Mouse (Mus musculus): ENCODE results near the gene Gna14. TPM values are rescaled to one million over a fixed set of nuclear protein-coding genes. Genes with fewer than 3 reads are reported as not detected.

Gna14 gene
- polyA plus RNA-seq, 1 experiment = 0.64 TPM

DNA sequence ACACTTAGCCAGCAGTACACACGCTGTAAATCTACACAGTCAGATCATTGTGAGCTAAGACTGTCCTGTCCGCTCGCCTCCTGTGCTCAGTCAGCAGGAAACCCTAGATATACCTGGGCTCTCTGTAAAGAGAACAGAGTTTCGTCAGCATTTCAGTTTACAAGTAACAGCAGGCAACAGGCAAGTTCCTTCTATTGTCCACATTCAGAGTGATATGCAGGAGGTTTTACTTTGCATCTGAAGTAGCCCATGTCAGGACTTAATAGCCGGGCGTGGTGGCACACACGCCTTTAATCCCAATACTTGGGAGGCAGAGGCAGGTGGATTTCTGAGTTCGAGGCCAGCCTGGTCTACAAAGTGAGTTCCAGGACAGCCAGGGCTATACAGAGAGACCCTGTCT is 166.5 kb downstream of the Gna14 start:
- DNase-seq = no peak
- 79% methylated on average over 8 of the region's 8 CpGs for WGBS
- H3K27ac ChIP-seq (ENCODE audit: insufficient read depth, low read length) = no peak overlapping the region

GRCm38 (mm10) chr19:16607634-16608033 is 172.1 kb downstream of the Gna14 start:
- WGBS = 92% methylated on average over 6 of the region's 6 CpGs
- H3K4me3 ChIP-seq (replicated peaks; ENCODE audit: insufficient read depth, low read depth, low read length) = no peak overlapping the region
- TF ChIP-seq POLR2A (IDR thresholded peaks at IDR 0.05; ENCODE audit: borderline replicate concordance, insufficient read depth, low read length) = no peak
- TF ChIP-seq CTCF (IDR thresholded peaks at IDR 0.05; ENCODE audit: borderline replicate concordance, insufficient read depth, low read depth, low read length) = no peak

More for the DNA sequence above, 166.5 kb downstream of the Gna14 start:
- H3K4me3 ChIP-seq (replicated peaks; ENCODE audit: insufficient read depth, low read depth, low read length) = no peak overlapping the region
- H3K4me1 ChIP-seq (ENCODE audit: control insufficient read depth, insufficient read depth, low read length) = no peaks in the 10 kb centered on the region
- TF ChIP-seq CTCF (IDR thresholded peaks at IDR 0.05; ENCODE audit: borderline replicate concordance, insufficient read depth, low read depth, low read length) = no peak
- H3K27me3 ChIP-seq (ENCODE audit: control insufficient read depth, insufficient read depth, low read length) = no peaks in the 10 kb centered on the region

GRCm38 (mm10) chr19:16623154-16623553 is 187.6 kb downstream of the Gna14 start:
- H3K27ac ChIP-seq (ENCODE audit: insufficient read depth, low read length) = no peak overlapping the region
- 82% methylated on average over 4 of the region's 4 CpGs for WGBS
- no peaks in the 10 kb centered on the region for H3K4me1 ChIP-seq (ENCODE audit: control insufficient read depth, insufficient read depth, low read length)
- no peak overlapping the region for H3K4me3 ChIP-seq (replicated peaks; ENCODE audit: insufficient read depth, low read depth, low read length)
- no peaks in the 10 kb centered on the region for H3K27me3 ChIP-seq (ENCODE audit: control insufficient read depth, insufficient read depth, low read length)
- no peak for DNase-seq
- TF ChIP-seq CTCF (IDR thresholded peaks at IDR 0.05; ENCODE audit: borderline replicate concordance, insufficient read depth, low read depth, low read length) (no peak), POLR2A (IDR thresholded peaks at IDR 0.05; ENCODE audit: borderline replicate concordance, insufficient read depth, low read length) (no peak)

More at GRCm38 (mm10) chr19:16607634-16608033, 172.1 kb downstream of the Gna14 start:
- H3K27me3 ChIP-seq (ENCODE audit: control insufficient read depth, insufficient read depth, low read length) = no peaks in the 10 kb centered on the region
- DNase-seq = no peak
- H3K27ac ChIP-seq (ENCODE audit: insufficient read depth, low read length) = no peak overlapping the region
- no peaks in the 10 kb centered on the region for H3K4me1 ChIP-seq (ENCODE audit: control insufficient read depth, insufficient read depth, low read length)

DNA sequence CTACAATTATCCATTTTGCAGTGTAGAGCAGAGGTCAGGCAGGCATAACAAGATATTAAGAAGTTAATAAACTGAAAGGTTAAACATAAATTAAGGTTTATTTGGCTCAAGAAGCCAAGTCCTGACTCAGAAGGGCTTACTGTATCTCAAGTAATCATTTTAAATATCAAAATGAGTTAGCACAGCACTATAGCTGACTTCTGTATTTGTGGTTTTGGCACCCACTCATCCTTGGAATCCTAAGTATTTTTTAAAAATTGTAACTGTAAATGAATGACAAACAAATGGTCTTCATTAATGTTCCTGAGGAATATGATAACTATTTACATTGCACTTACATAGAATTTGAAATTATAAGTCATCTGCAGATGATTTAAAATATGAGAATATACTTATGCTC is 189.4 kb downstream of the Gna14 start:
- Histone ChIP-seq H3K4me3 (replicated peaks; ENCODE audit: insufficient read depth, low read depth, low read length) (no peak overlapping the region), H3K27me3 (ENCODE audit: control insufficient read depth, insufficient read depth, low read length) (no peaks in the 10 kb centered on the region), H3K27ac (ENCODE audit: insufficient read depth, low read length) (no peak overlapping the region), H3K4me1 (ENCODE audit: control insufficient read depth, insufficient read depth, low read length) (no peaks in the 10 kb centered on the region; the same call in 1 of the 2 replicates)
- no peak for DNase-seq
- TF ChIP-seq POLR2A (IDR thresholded peaks at IDR 0.05; ENCODE audit: borderline replicate concordance, insufficient read depth, low read length) = no peak
- TF ChIP-seq CTCF (IDR thresholded peaks at IDR 0.05; ENCODE audit: borderline replicate concordance, insufficient read depth, low read depth, low read length) = no peak

DNA sequence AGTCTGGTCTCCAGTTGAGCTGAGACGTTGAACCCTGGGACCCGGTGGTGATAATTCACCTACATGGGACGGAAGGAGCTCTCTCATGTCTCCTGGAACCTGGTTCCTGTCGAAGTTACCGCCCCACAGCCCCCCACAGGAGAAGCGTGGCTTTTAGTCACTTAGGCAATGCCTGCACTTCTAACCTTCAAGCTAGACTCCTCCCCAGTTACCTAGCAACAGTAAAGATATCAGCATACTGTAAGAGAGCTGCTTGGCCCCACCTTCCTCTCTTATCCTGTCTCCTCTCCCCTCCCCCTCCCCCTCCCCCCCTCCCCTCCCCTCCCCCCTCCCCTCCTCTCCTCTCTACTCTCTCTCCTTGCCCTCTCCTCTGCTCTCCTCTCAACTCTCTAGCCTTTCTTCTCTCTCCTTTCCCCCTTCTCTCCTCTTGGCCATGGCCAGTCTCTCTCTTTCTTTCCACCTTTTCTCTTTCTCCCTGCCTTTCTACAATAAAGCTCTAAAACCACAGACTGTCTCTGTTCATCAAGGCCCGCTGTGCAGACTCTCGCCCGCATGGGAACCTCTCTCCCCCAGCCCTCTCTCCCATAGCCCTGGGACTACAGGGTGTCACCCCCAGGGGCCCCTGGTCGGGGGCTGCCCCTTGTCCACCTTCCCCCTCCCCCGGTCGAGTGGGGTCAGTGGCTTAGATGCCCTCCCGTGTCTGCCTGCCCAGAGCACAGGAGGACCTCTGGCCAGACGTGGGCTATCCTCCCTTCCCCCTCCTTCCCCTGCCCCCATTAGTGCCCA is 190.2 kb downstream of the Gna14 start:
- Histone ChIP-seq H3K27me3 (ENCODE audit: control insufficient read depth, insufficient read depth, low read length) (no peaks in the 10 kb centered on the region), H3K4me1 (ENCODE audit: control insufficient read depth, insufficient read depth, low read length) (no peaks in the 10 kb centered on the region; the same call in 1 of the 2 replicates), H3K27ac (ENCODE audit: insufficient read depth, low read length) (no peak overlapping the region), H3K4me3 (replicated peaks; ENCODE audit: insufficient read depth, low read depth, low read length) (no peak overlapping the region)
- DNase-seq = no peak
- TF ChIP-seq CTCF (IDR thresholded peaks at IDR 0.05; ENCODE audit: borderline replicate concordance, insufficient read depth, low read depth, low read length) (no peak), POLR2A (IDR thresholded peaks at IDR 0.05; ENCODE audit: borderline replicate concordance, insufficient read depth, low read length) (no peak)
- 49% methylated on average over 14 of the region's 14 CpGs for WGBS

All from cerebellum, adult 2 months (tissue).